Mouse (Mus musculus) small intestine, adult 2 months (tissue): Measurements from ENCODE around the gene Sidt1.

Experiments used
- CTCF ChIP-seq: fragments of 200-500 bp; IDR thresholded peaks from 2 replicates; pipeline ENCODE4 v1.5.1; 2012; ENCODE audit warnings: low read depth, mild to moderate bottlenecking, control low read depth, inconsistent platforms, low read length, moderate library complexity, mixed read lengths; ENCODE audit not compliant: insufficient replicate concordance, insufficient read length; ENCODE audit errors: extremely low read depth
- POLR2A ChIP-seq: fragments of 200-500 bp; IDR thresholded peaks from 2 replicates; pipeline ENCODE4 v1.6.1; 2012; ENCODE audit warnings: low read depth, mild to moderate bottlenecking, control low read depth, inconsistent platforms, low read length, moderate library complexity

- TF ChIP-seq CTCF, result no peak
- TF ChIP-seq POLR2A, result no peak
Observed at GRCm38 (mm10) chr16:44226706-44227291, 106.2 kb downstream of the Sidt1 start.
